Mouse (Mus musculus) right cerebral cortex, postnatal 14 days (tissue): ENCODE measurements around the gene Meis1.

Experiments
- DNase-seq: peaks from one replicate; pipeline ENCODE4 v3.0.0; 2022

Gene Meis1

GRCm38 (mm10) chr11:19014441-19015161 lies 4.2 kb downstream of the Meis1 start:
- DNase-seq, result no peak

- no peak for DNase-seq
Observed at GRCm38 (mm10) chr11:19014113-19014440, 4.7 kb downstream of the Meis1 start.

GRCm38 (mm10) chr11:19013141-19014112 lies 5.4 kb downstream of the Meis1 start:
- no peak for DNase-seq

- DNase-seq, result no peak
Observed at GRCm38 (mm10) chr11:19012463-19013115, 6.2 kb downstream of the Meis1 start.

- no peak for DNase-seq
Observed at GRCm38 (mm10) chr11:19012001-19012400, 6.8 kb downstream of the Meis1 start.

- no peak for DNase-seq
Observed at GRCm38 (mm10) chr11:19011108-19011805, 7.5 kb downstream of the Meis1 start.

GRCm38 (mm10) chr11:19010396-19010811 lies 8.4 kb downstream of the Meis1 start:
- DNase-seq, result no peak

GRCm38 (mm10) chr11:19009536-19010395 lies 9.0 kb downstream of the Meis1 start:
- no peak for DNase-seq

- DNase-seq, result no peak
Observed at GRCm38 (mm10) chr11:19008610-19009384, 10.0 kb downstream of the Meis1 start.

- DNase-seq, result no peak
Observed at GRCm38 (mm10) chr11:19007541-19008424, 11.0 kb downstream of the Meis1 start.

- no peak for DNase-seq
Observed at GRCm38 (mm10) chr11:19007068-19007467, 11.7 kb downstream of the Meis1 start.

GRCm38 (mm10) chr11:19005913-19006693 lies 12.7 kb downstream of the Meis1 start:
- DNase-seq, result no peak

GRCm38 (mm10) chr11:19005007-19005912 lies 13.5 kb downstream of the Meis1 start:
- no peak for DNase-seq

GRCm38 (mm10) chr11:19003066-19003465 lies 15.7 kb downstream of the Meis1 start:
- DNase-seq, result no peak

- DNase-seq, result no peak
Observed at GRCm38 (mm10) chr11:18996767-18997166, 22.0 kb downstream of the Meis1 start.

GRCm38 (mm10) chr11:18996289-18996688 lies 22.5 kb downstream of the Meis1 start:
- DNase-seq, result no peak

GRCm38 (mm10) chr11:18992796-18993195 lies 26.0 kb downstream of the Meis1 start:
- no peak for DNase-seq

- no peak for DNase-seq
Observed at GRCm38 (mm10) chr11:18990244-18990677, 28.5 kb downstream of the Meis1 start.
